Mouse (Mus musculus) erythroblast, adult 5-6 weeks (primary cell): ENCODE results near the gene Polr1a. TPM values are rescaled to one million over a fixed set of nuclear protein-coding genes. Genes with fewer than 3 reads are reported as not detected.
A peak's percentile ranks its signal among the peaks of the same experiment; 100 is the strongest.
"Not testable (repeated sequence)": the region's sequence is repeated elsewhere in the genome, so short reads cannot be mapped to it uniquely, and the experiment has no call there.

ENCODE experiments used
- ATAC-seq: replicated peaks from 2 replicates; pipeline ENCODE4 v1.8.0; 2016; ENCODE audit warnings: moderate number of reproducible peaks, mild to moderate bottlenecking, moderate TSS enrichment, inconsistent platforms; ENCODE audit not compliant: poor library complexity, low FRiP score, severe bottlenecking
- total RNA-seq, 2 experiments: library from RNA; stranded (forward) in 1 of 2; stranded (reverse) in 1 of 2; fragments of 150-400 nt in 1 of 2; fragments of 200-764, 138-1000 nt in 1 of 2; gene quantifications; 2 replicates each; pipeline versions ENCODE4 v1.2.3 to v1.2.4; 2015 to 2017; ENCODE audit warnings: low replicate concordance in 2 of 2

Polr1a gene
- total RNA-seq (2015; ENCODE audit: low replicate concordance): 4.0 and 44.0 TPM in 2 replicates
- total RNA-seq (2017; ENCODE audit: low replicate concordance): 7.7 and 11.3 TPM in 2 replicates

- ATAC-seq: peak; percentile 98
These were observed at the start of gene Polr1a, which contains the start of gene Ptcd3 for GRCm38 (mm10) chr6:71908481-71909381. TSS of gene Polr1a (plus strand) at chr6:71909053. TSS of gene Ptcd3 (minus strand) at chr6:71908750.

- no peak for ATAC-seq
These were observed 41.1 kb upstream of the Polr1a start for GRCm38 (mm10) chr6:71867751-71868150.

DNA sequence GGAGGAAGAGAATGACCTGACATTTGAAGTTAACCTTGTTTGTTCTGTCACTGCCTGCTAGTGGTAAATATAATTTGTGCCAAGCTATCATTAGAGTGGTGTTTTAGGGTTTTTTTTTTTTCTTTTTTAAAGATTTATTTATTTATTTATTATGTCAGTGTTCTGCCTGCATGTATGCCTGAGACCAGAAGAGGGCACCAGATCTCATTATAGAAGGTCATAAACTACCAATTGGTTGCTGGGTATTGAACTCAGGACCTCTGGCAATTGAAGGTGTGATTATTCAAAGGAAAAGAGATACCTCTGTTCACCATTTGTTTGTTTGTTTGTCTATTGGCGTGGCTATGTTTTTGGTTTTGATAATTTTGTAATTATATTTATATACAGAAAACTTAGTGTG is 40.0 kb upstream of the Polr1a start:
- no peak for ATAC-seq

DNA sequence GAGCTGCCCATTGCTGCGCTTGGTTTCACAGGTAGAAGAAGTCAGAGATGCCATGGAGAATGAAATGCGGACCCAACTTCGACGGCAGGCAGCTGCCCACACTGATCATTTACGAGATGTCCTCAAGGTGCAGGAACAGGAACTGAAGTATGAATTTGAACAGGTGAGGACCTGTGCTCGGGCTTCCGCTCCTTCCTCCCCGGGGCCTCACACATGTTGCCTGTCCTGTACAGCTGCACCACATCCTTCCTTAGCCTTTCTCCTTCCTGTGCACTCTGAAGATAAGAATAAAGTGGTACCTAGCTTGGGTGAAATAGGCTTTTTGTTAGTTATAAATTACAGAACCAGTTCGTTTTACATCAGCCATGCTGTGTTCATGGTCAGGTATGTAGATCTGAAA is 37.5 kb upstream of the Polr1a start:
- no peak for ATAC-seq

DNA sequence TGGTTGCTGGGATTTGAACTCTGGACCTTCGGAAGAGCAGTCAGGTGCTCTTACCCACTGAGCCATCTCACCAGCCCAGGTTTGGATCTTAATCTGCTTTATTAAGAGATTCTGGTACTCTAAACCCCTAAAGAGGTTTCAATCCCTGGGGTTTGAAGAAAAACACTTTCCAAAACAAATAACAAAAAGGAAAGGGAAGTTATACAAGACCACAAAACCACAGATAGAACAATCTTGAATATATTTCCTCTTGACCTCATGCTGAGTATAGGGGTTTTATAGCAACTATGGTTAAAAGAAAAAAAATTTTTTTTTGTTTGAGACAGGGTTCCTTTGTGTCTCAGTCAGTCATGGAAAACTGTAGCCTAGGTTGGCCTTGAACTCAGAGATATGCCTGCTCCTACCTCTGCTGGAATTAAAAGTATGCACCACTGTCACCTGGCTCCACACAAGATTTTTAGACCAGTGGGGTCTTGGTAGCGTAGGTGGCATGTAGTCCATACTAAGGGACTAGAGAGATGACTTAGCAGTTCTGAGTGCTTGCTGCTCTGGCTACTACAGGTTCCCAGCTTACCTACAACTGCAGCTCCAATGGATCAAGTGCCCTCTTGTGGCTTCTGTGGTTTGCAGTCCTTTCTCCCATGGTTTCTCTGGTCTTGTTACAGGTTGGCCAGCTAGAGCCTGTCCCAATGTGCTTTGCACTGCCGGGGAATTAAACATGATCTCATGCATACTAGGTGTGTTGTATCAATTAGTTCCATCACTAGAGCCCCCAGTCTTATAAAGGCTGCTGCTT is 30.7 kb upstream of the Polr1a start:
- ATAC-seq: no peak

GRCm38 (mm10) chr6:71893263-71893662 is 15.6 kb upstream of the Polr1a start:
- ATAC-seq: no peak

GRCm38 (mm10) chr6:71907702-71908235 is 1.1 kb upstream of the Polr1a start:
- ATAC-seq: no peak

DNA sequence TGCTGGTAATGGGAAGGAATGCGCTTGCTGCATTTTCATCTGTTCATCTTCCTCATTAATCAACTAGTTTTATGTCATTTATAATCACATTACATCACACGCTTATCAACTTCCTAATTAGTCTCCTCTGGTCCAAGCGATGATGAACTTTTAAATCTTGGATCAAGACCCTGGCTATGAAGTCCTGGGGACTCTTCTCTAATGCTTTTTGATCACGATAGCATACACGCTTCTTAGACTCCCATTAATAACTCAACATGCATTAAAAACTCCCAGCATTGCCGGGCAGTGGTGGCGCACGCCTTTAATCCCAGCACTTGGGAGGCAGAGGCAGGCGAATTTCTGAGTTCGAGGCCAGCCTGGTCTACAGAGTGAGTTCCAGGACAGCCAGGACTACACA is 531 bp downstream of the Polr1a start:
- no peak for ATAC-seq

GRCm38 (mm10) chr6:71909840-71910239 is 987 bp downstream of the Polr1a start:
- ATAC-seq: no peak

- ATAC-seq: no peak
These were observed 3.0 kb downstream of the Polr1a start for GRCm38 (mm10) chr6:71911686-71912450.

- ATAC-seq: no peak
These were observed 11.9 kb downstream of the Polr1a start for GRCm38 (mm10) chr6:71920752-71921151.

DNA sequence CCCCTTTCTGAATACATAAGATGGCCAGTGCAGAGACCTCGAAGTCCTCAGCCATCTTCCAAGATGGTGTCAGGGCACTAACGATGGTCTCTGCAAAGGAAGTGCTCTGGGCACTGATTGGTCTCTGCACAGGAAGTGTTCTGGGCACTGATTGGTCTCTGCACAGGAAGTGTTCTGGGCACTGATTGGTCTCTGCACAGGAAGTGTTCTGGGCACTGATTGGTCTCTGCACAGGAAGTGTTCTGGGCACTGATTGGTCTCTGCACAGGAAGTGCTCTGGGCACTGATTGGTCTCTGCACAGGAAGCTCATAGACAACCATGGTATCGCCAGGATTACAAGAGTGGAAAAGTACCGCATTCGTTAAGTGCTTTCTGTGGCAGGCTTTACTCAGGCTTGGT is 16.4 kb downstream of the Polr1a start:
- ATAC-seq: not testable (repeated sequence)

GRCm38 (mm10) chr6:71927911-71928310 is 19.1 kb downstream of the Polr1a start:
- ATAC-seq: 0 out of 2 replicates have a peak, but pooled peaks have one; percentile 42

GRCm38 (mm10) chr6:71930053-71930452 is 21.2 kb downstream of the Polr1a start:
- ATAC-seq: no peak

- ATAC-seq: no peak
These were observed 22.1 kb downstream of the Polr1a start for GRCm38 (mm10) chr6:71930830-71931437.

DNA sequence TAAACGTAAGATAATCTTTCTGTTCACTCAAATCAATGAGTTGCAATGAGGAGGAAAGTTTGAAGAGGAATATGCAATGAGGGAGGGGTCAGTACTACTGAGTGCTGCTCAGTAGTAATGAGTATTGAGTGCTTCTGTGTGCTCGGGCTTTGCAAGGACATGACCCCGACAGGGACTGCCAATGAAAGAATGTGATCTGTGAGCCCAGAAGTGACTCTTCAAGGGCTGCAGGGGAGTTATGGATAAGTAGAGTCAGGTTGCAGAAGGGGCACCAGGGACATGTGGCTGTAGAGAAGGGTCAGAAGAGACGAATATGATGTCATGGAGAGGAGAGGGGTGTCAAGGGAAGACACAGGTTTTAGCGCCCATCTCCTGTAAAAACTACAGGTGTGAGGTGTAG is 23.5 kb downstream of the Polr1a start:
- ATAC-seq: no peak

DNA sequence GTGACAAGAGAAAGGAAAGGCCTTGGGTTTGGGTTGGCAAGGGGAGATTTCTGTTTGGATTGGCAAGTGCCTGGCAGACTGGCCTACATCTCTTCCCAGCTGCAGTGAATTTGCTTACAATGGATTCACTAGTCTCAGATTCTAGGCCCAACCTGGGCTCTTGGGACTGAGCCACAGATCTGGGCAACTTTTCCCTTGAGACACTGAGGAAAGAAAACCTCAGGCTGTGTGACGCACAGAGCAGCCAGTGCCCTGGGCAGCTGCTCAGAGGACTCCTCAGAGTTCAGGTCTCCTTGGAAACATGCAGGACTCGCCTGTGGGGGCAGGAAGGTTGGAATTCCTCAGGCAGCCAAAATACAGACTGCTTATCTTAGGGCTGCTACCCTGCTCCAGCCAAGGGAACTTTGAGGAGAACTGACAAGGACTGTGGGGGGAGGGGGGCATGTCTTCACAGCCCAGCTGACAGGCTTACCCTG is 25.3 kb downstream of the Polr1a start:
- no peak for ATAC-seq

- no peak for ATAC-seq
These were observed 26.9 kb downstream of the Polr1a start for GRCm38 (mm10) chr6:71935737-71936136.

DNA sequence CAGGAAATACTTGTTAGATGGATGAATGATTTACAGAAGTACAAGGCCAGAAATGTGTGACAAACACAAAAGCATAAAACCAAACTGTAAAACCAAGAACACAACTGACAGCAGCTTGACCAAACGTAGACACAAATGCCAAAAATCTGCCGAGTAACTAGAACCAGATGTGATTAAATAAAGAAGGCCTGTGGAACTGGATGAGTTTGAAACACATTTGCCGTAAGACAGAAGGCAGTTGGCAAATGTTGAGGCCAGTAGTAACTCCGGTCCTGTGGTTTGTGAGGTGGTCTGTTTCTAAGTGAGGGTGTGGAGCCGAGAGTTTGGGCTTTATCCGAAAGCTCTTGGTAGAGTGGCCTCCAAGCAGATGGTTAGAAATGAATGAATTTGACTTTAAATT is 32.1 kb downstream of the Polr1a start:
- no peak for ATAC-seq
